21 mouse cellular contexts compared by ENCODE assay signal in genomic region chr2:60500583-60501116, GRCm38 (mm10). TPM values are rescaled to one million over a fixed set of nuclear protein-coding genes. Genes with fewer than 3 reads are reported as not detected.
"Had no signal": no experiment of that assay in that cellular context is flagged by ENCODE, and none has a peak within 500 bp of the region (broad histone marks: within the 10 kb centered on the region; RNA-seq: fewer than 3 reads in every experiment).

No protein-coding gene starts in this region.

- H3K36me3 ChIP-seq: kidney, embryonic 15.5 days; liver, embryonic 13.5 days had no signal

- H3K9ac ChIP-seq: kidney, embryonic 15.5 days; liver, embryonic 13.5 days; lung, embryonic 14.5 days had no signal

- H3K27me3 ChIP-seq: kidney, embryonic 15.5 days; liver, embryonic 13.5 days had no signal

- DNase-seq: kidney, adult 11 months; kidney, adult 8-10 months; kidney, postnatal 10 days; kidney, postnatal 36 days; layer of hippocampus, postnatal 36 days; liver, embryonic 13.5 days; midbrain, embryonic 14.5 days; right cerebral cortex, adult 18-20 months; right cerebral cortex, postnatal 14 days; right cerebral cortex, postnatal 4 days; thymus, postnatal 36 days had no signal

- ATAC-seq: lung, postnatal 0 days had no signal

- H3K4me3 ChIP-seq: kidney, embryonic 15.5 days; left cerebral cortex, adult 2 months; liver, embryonic 13.5 days; myocyte had no signal

- H3K4me1 ChIP-seq: kidney, embryonic 15.5 days; liver, embryonic 13.5 days had no signal

- H3K4me2 ChIP-seq: kidney, embryonic 15.5 days; liver, embryonic 13.5 days; lung, embryonic 14.5 days; midbrain, embryonic 11.5 days had no signal

- H3K9me3 ChIP-seq: kidney, embryonic 15.5 days; liver, embryonic 13.5 days had no signal

- H3K27ac ChIP-seq: kidney, embryonic 15.5 days; left cerebral cortex, adult 2 months; liver, embryonic 13.5 days; macrophage; stomach, postnatal 0 days had no signal

RNA-seq across cellular contexts. Expression of gene Pla2r1, which starts 52.5 kb away (rescaled TPM):
- total RNA-seq: megakaryocyte-erythroid progenitor cell, adult 5-6 weeks; monocyte, adult 5-6 weeks had no signal
